Comparison of ENCODE assay signal across 9 mouse cellular contexts in genomic region chr9:78038755-78039489, GRCm38 (mm10). TPM values are rescaled to one million over a fixed set of nuclear protein-coding genes. Genes with fewer than 3 reads are reported as not detected.
DNase-seq lines count a peak whose midpoint lies in the region; ATAC-seq and TF ChIP-seq lines count a peak whose summit lies in the region.
"Had no signal": no experiment of that assay in that cellular context is flagged by ENCODE, and none has a peak within 500 bp of the region (broad histone marks: within the 10 kb centered on the region; RNA-seq: fewer than 3 reads in every experiment).

No protein-coding gene starts in this region.

- 39% methylated on average over 18 of the region's 18 CpGs for WGBS in forebrain, embryonic 13.5 days
- 31% methylated on average over 18 of the region's 18 CpGs for WGBS in heart, postnatal 0 days
- 27% methylated on average over 18 of the region's 18 CpGs for WGBS in liver, embryonic 13.5 days (ENCODE audit: insufficient replicate concordance)
- 40% methylated on average over 18 of the region's 18 CpGs for WGBS in neural tube, embryonic 12.5 days

- TF ChIP-seq CTCF in E14TG2a.4 (conservative IDR thresholded peaks at IDR 0.05; ENCODE audit: low read length) = peak; percentile 98
- peak; percentile 100 for TF ChIP-seq CTCF in heart, postnatal 0 days (IDR thresholded peaks at IDR 0.05; ENCODE audit: low read depth)

- peak; percentile 79 for DNase-seq in c-Kit-positive CD71-negative TER-119-negative erythroid progenitor cells, embryonic 14.5 days (ENCODE audit: low read depth)
- peak; percentile 93 for DNase-seq in heart, postnatal 0 days (ENCODE audit: low spot score)
- peak; percentile 78 to 82 for DNase-seq in kidney, postnatal 25 days
- peak; percentile 65 for DNase-seq in liver, embryonic 13.5 days
- DNase-seq in telencephalon, adult 2 months (ENCODE audit: low read depth, low spot score) = peak; percentile 83

- H3K4me3 ChIP-seq in E14TG2a.4 (replicated peaks; ENCODE audit: low read length) = no peak overlapping the region
- no peak overlapping the region for H3K4me3 ChIP-seq in forebrain, embryonic 13.5 days
- H3K4me3 ChIP-seq in heart, postnatal 0 days (ENCODE audit: low read depth, low read length) = no peak overlapping the region
- no peak overlapping the region for H3K4me3 ChIP-seq in liver, embryonic 13.5 days (replicated peaks)
- no peak overlapping the region for H3K4me3 ChIP-seq in neural tube, embryonic 12.5 days

- H3K4me1 ChIP-seq in E14TG2a.4 (replicated peaks; ENCODE audit: low read depth, low read length) = peaks cover 19% of the 10 kb centered on the region
- H3K4me1 ChIP-seq in forebrain, embryonic 13.5 days = no peaks in the 10 kb centered on the region
- no peaks in the 10 kb centered on the region for H3K4me1 ChIP-seq in heart, postnatal 0 days (ENCODE audit: control insufficient read depth, insufficient read depth)
- H3K4me1 ChIP-seq in liver, embryonic 13.5 days (replicated peaks) = no peaks in the 10 kb centered on the region
- no peaks in the 10 kb centered on the region for H3K4me1 ChIP-seq in neural tube, embryonic 12.5 days

- H3K9ac ChIP-seq in forebrain, embryonic 13.5 days = no peak overlapping the region
- H3K9ac ChIP-seq in heart, postnatal 0 days (replicated peaks; ENCODE audit: low read depth, low read length) = no peak overlapping the region
- H3K9ac ChIP-seq in liver, embryonic 13.5 days = no peak overlapping the region
- no peak overlapping the region for H3K9ac ChIP-seq in neural tube, embryonic 12.5 days

- peaks cover 19% of the 10 kb centered on the region for H3K27me3 ChIP-seq in E14TG2a.4 (ENCODE audit: insufficient read depth, low read length)
- H3K27me3 ChIP-seq in forebrain, embryonic 13.5 days = no peaks in the 10 kb centered on the region
- H3K27me3 ChIP-seq in heart, postnatal 0 days (ENCODE audit: control insufficient read depth, insufficient read depth, low read length) = no peaks in the 10 kb centered on the region
- H3K27me3 ChIP-seq in liver, embryonic 13.5 days = peaks cover 3% of the 10 kb centered on the region; the same call in 1 of the 2 replicates
- H3K27me3 ChIP-seq in neural tube, embryonic 12.5 days (replicated peaks) = no peaks in the 10 kb centered on the region

- H3K36me3 ChIP-seq in E14TG2a.4 (ENCODE audit: insufficient read depth, low read length) = no peaks in the 10 kb centered on the region
- no peaks in the 10 kb centered on the region for H3K36me3 ChIP-seq in forebrain, embryonic 13.5 days (ENCODE audit: poor library complexity, severe bottlenecking)
- H3K36me3 ChIP-seq in heart, postnatal 0 days (replicated peaks; ENCODE audit: control insufficient read depth, insufficient read depth, low read length) = no peaks in the 10 kb centered on the region
- H3K36me3 ChIP-seq in liver, embryonic 13.5 days = no peaks in the 10 kb centered on the region
- no peaks in the 10 kb centered on the region for H3K36me3 ChIP-seq in neural tube, embryonic 12.5 days

- no peak for TF ChIP-seq EP300 in heart, postnatal 0 days (IDR thresholded peaks at IDR 0.05; ENCODE audit: low read depth)

- no peak overlapping the region for H3K4me2 ChIP-seq in forebrain, embryonic 13.5 days
- no peak overlapping the region for H3K4me2 ChIP-seq in heart, postnatal 0 days (ENCODE audit: low read depth, low read length)
- H3K4me2 ChIP-seq in liver, embryonic 13.5 days = no peak overlapping the region
- no peak overlapping the region for H3K4me2 ChIP-seq in neural tube, embryonic 12.5 days (replicated peaks)

- no peaks in the 10 kb centered on the region for H3K9me3 ChIP-seq in E14TG2a.4 (ENCODE audit: low read length)
- H3K9me3 ChIP-seq in forebrain, embryonic 13.5 days (replicated peaks) = no peaks in the 10 kb centered on the region
- no peaks in the 10 kb centered on the region for H3K9me3 ChIP-seq in heart, postnatal 0 days (replicated peaks; ENCODE audit: control insufficient read depth, low read length)
- no peaks in the 10 kb centered on the region for H3K9me3 ChIP-seq in liver, embryonic 13.5 days (replicated peaks)
- no peaks in the 10 kb centered on the region for H3K9me3 ChIP-seq in neural tube, embryonic 12.5 days

- no peak overlapping the region for H3K27ac ChIP-seq in forebrain, embryonic 13.5 days
- H3K27ac ChIP-seq in heart, postnatal 0 days (ENCODE audit: low read depth) = no peak overlapping the region
- H3K27ac ChIP-seq in liver, embryonic 13.5 days = no peak overlapping the region
- no peak overlapping the region for H3K27ac ChIP-seq in neural tube, embryonic 12.5 days

- ATAC-seq in forebrain, embryonic 13.5 days = peak; percentile 70
- peak; percentile 75 for ATAC-seq in heart, postnatal 0 days (ENCODE audit: insufficient read depth, low read depth)
- ATAC-seq in liver, embryonic 13.5 days (ENCODE audit: low read depth) = 0 out of 2 replicates have a peak, but pooled peaks have one; percentile 31
- 0 out of 2 replicates have a peak, but pooled peaks have one; percentile 29 for ATAC-seq in neural tube, embryonic 12.5 days (ENCODE audit: low FRiP score, low read depth)

RNA-seq across cellular contexts. Expression of gene Gcm1, which starts 12.8 kb away (rescaled TPM):
- polyA plus RNA-seq in forebrain, embryonic 13.5 days (2015; fragmentation: Nextera tagmentation; extraction: Ambion mirVana) = not detected in 2 replicates
- not detected in 2 replicates for total RNA-seq in heart, postnatal 0 days (2014; rRNA removed; ENCODE audit: low replicate concordance)
- polyA plus RNA-seq in heart, postnatal 0 days (2015; fragmentation: Nextera tagmentation; extraction: Ambion mirVana) = not detected in 2 replicates
- polyA plus RNA-seq in liver, embryonic 13.5 days (2015; fragmentation: Nextera tagmentation; extraction: Ambion mirVana) = not detected in 2 replicates
- not detected in 2 replicates for polyA plus RNA-seq in neural tube, embryonic 12.5 days (2016; fragmentation: Nextera tagmentation; extraction: Ambion mirVana)
- polyA plus RNA-seq: gonadal fat pad, adult 2 months had no signal
